Mouse (Mus musculus): ENCODE results near the gene Gng7. TPM values are rescaled to one million over a fixed set of nuclear protein-coding genes. Genes with fewer than 3 reads are reported as not detected.

Gene Gng7
- polyA plus RNA-seq, 1 experiment from 2014 or later = 1.3 TPM

- DNase-seq (peak; percentile 90), ATAC-seq (peak; percentile 76)
- no peak overlapping the region for H3K4me3 ChIP-seq (ENCODE audit: low read depth, low read length)
- peaks cover 15% of the 10 kb centered on the region for H3K4me1 ChIP-seq (ENCODE audit: insufficient read depth)
- H3K9ac ChIP-seq (replicated peaks) = no peak overlapping the region
- no peak overlapping the region for H3K27ac ChIP-seq (ENCODE audit: low read depth)
- H3K9me3 ChIP-seq (ENCODE audit: low read length) = no peaks in the 10 kb centered on the region
- WGBS (ENCODE audit: insufficient replicate concordance) = 12% methylated on average over 10 of the region's 10 CpGs
- H3K4me2 ChIP-seq (ENCODE audit: low read depth, low read length) = no peak overlapping the region
- H3K36me3 ChIP-seq (replicated peaks; ENCODE audit: insufficient read depth, low read length) = no peaks in the 10 kb centered on the region
- H3K27me3 ChIP-seq (ENCODE audit: insufficient read depth, low read length) = no peaks in the 10 kb centered on the region
- TF ChIP-seq CTCF (IDR thresholded peaks at IDR 0.05; ENCODE audit: low read depth) = peak; percentile 98
- no peak for TF ChIP-seq EP300 (IDR thresholded peaks at IDR 0.05; ENCODE audit: low read depth)
These were observed 26.9 kb downstream of the Gng7 start for GRCm38 (mm10) chr10:80987709-80988441.

- Histone ChIP-seq H3K4me2 (ENCODE audit: low read depth, low read length) (no peak overlapping the region), H3K9ac (replicated peaks) (no peak overlapping the region), H3K27ac (ENCODE audit: low read depth) (peak overlapping the region; percentile 81)
These were observed 28.0 kb downstream of the Gng7 start for GRCm38 (mm10) chr10:80986754-80987153.

GRCm38 (mm10) chr10:80985970-80986701, 28.6 kb downstream of the Gng7 start:
- no peaks in the 10 kb centered on the region for H3K36me3 ChIP-seq (replicated peaks; ENCODE audit: insufficient read depth, low read length)
- peaks cover 25% of the 10 kb centered on the region for H3K4me1 ChIP-seq (ENCODE audit: insufficient read depth)
- H3K9me3 ChIP-seq (ENCODE audit: low read length) = no peaks in the 10 kb centered on the region
- H3K4me2 ChIP-seq (ENCODE audit: low read depth, low read length) = peak overlapping the region; percentile 85
- ATAC-seq (no peak), DNase-seq (no peak)
- peak overlapping the region; percentile 52 for H3K4me3 ChIP-seq (ENCODE audit: low read depth, low read length)
- no peak for TF ChIP-seq EP300 (IDR thresholded peaks at IDR 0.05; ENCODE audit: low read depth)
- TF ChIP-seq CTCF (IDR thresholded peaks at IDR 0.05; ENCODE audit: low read depth) = no peak
- H3K27ac ChIP-seq (ENCODE audit: low read depth) = peak overlapping the region; percentile 81
- H3K27me3 ChIP-seq (ENCODE audit: insufficient read depth, low read length) = no peaks in the 10 kb centered on the region
- 25% methylated on average over 13 of the region's 13 CpGs for WGBS (ENCODE audit: insufficient replicate concordance)
- peak overlapping the region; percentile 61 for H3K9ac ChIP-seq (replicated peaks)

More at GRCm38 (mm10) chr10:80986754-80987153, 28.0 kb downstream of the Gng7 start:
- Histone ChIP-seq H3K4me3 (ENCODE audit: low read depth, low read length) (no peak overlapping the region), H3K4me1 (ENCODE audit: insufficient read depth) (peaks cover 20% of the 10 kb centered on the region), H3K27me3 (ENCODE audit: insufficient read depth, low read length) (no peaks in the 10 kb centered on the region), H3K36me3 (replicated peaks; ENCODE audit: insufficient read depth, low read length) (no peaks in the 10 kb centered on the region), H3K9me3 (ENCODE audit: low read length) (no peaks in the 10 kb centered on the region)
- ATAC-seq (peak; percentile 42; the same call in 1 of the 2 replicates), DNase-seq (peak; percentile 66)
- peak; percentile 23; the same call in 1 of the 2 replicates for TF ChIP-seq EP300 (IDR thresholded peaks at IDR 0.05; ENCODE audit: low read depth)
- no peak for TF ChIP-seq CTCF (IDR thresholded peaks at IDR 0.05; ENCODE audit: low read depth)
- 62% methylated on average over 6 of the region's 6 CpGs for WGBS (ENCODE audit: insufficient replicate concordance)

- Histone ChIP-seq H3K27me3 (ENCODE audit: insufficient read depth, low read length) (no peaks in the 10 kb centered on the region), H3K9me3 (ENCODE audit: low read length) (no peaks in the 10 kb centered on the region), H3K9ac (replicated peaks) (peak overlapping the region; percentile 61), H3K4me2 (ENCODE audit: low read depth, low read length) (peak overlapping the region; percentile 85), H3K36me3 (replicated peaks; ENCODE audit: insufficient read depth, low read length) (no peaks in the 10 kb centered on the region), H3K4me1 (ENCODE audit: insufficient read depth) (peaks cover 26% of the 10 kb centered on the region), H3K4me3 (ENCODE audit: low read depth, low read length) (peak overlapping the region; percentile 52), H3K27ac (ENCODE audit: low read depth) (peak overlapping the region; percentile 81)
- WGBS (ENCODE audit: insufficient replicate concordance) = 9% methylated on average over 37 of the region's 37 CpGs
- TF ChIP-seq EP300 (IDR thresholded peaks at IDR 0.05; ENCODE audit: low read depth) (peak; percentile 39; the same call in 1 of the 2 replicates), CTCF (IDR thresholded peaks at IDR 0.05; ENCODE audit: low read depth) (no peak)
- DNase-seq (peak; percentile 70), ATAC-seq (peak; percentile 65)
These were observed 29.3 kb downstream of the Gng7 start for GRCm38 (mm10) chr10:80985241-80985969.

- Histone ChIP-seq H3K9me3 (ENCODE audit: low read length) (no peaks in the 10 kb centered on the region), H3K36me3 (replicated peaks; ENCODE audit: insufficient read depth, low read length) (no peaks in the 10 kb centered on the region), H3K27me3 (ENCODE audit: insufficient read depth, low read length) (no peaks in the 10 kb centered on the region), H3K9ac (replicated peaks) (no peak overlapping the region), H3K4me3 (ENCODE audit: low read depth, low read length) (no peak overlapping the region), H3K4me1 (ENCODE audit: insufficient read depth) (peaks cover 26% of the 10 kb centered on the region), H3K4me2 (ENCODE audit: low read depth, low read length) (no peak overlapping the region), H3K27ac (ENCODE audit: low read depth) (no peak overlapping the region)
- ATAC-seq (no peak), DNase-seq (no peak)
- WGBS (ENCODE audit: insufficient replicate concordance) = 77% methylated on average over 12 of the region's 12 CpGs
- TF ChIP-seq CTCF (IDR thresholded peaks at IDR 0.05; ENCODE audit: low read depth) (no peak), EP300 (IDR thresholded peaks at IDR 0.05; ENCODE audit: low read depth) (no peak)
These were observed 30.5 kb downstream of the Gng7 start for GRCm38 (mm10) chr10:80984223-80984622.

GRCm38 (mm10) chr10:80982381-80982780, 32.4 kb downstream of the Gng7 start:
- no peaks in the 10 kb centered on the region for H3K9me3 ChIP-seq (ENCODE audit: low read length)
- no peak for TF ChIP-seq EP300 (IDR thresholded peaks at IDR 0.05; ENCODE audit: low read depth)
- TF ChIP-seq CTCF (IDR thresholded peaks at IDR 0.05; ENCODE audit: low read depth) = no peak
- H3K4me2 ChIP-seq (ENCODE audit: low read depth, low read length) = no peak overlapping the region
- H3K36me3 ChIP-seq (replicated peaks; ENCODE audit: insufficient read depth, low read length) = no peaks in the 10 kb centered on the region
- 48% methylated on average over 4 of the region's 4 CpGs for WGBS (ENCODE audit: insufficient replicate concordance)
- no peak overlapping the region for H3K27ac ChIP-seq (ENCODE audit: low read depth)
- no peaks in the 10 kb centered on the region for H3K27me3 ChIP-seq (ENCODE audit: insufficient read depth, low read length)
- peaks cover 21% of the 10 kb centered on the region for H3K4me1 ChIP-seq (ENCODE audit: insufficient read depth)
- no peak overlapping the region for H3K4me3 ChIP-seq (ENCODE audit: low read depth, low read length)
- H3K9ac ChIP-seq (replicated peaks) = no peak overlapping the region
- no peak for DNase-seq
- ATAC-seq = no peak
